Mouse (Mus musculus) G1E (cell line): ENCODE data around the gene Parg.

Source experiments
- CTCF ChIP-seq: IDR thresholded peaks from 2 replicates; pipeline ENCODE4 v1.5.1; 2012; ENCODE audit warnings: low read depth, low read length, inconsistent platforms, mixed read lengths
- GATA1 ChIP-seq: IDR thresholded peaks from 2 replicates; pipeline ENCODE4 v1.6.1; 2012; ENCODE audit warnings: borderline replicate concordance, low read length, inconsistent platforms, mixed read lengths
- POLR2AphosphoS5 ChIP-seq: IDR thresholded peaks from 2 replicates; pipeline ENCODE4 v1.6.1; 2012; ENCODE audit warnings: low read depth, low read length, inconsistent platforms; ENCODE audit not compliant: insufficient replicate concordance

GRCm38 (mm10) chr14:32167326-32167725 is 34.4 kb upstream of the Parg start:
- TF ChIP-seq CTCF, result no peak
- no peak for TF ChIP-seq GATA1
- no peak for TF ChIP-seq POLR2AphosphoS5
